Mouse (Mus musculus) MEL (cell line): Measurements from ENCODE around the gene Slc25a20.

Source experiments
- BHLHE40 ChIP-seq: IDR thresholded peaks from 2 replicates; pipeline ENCODE4 v1.6.1; 2012; ENCODE audit warnings: low read depth, mild to moderate bottlenecking, inconsistent platforms, low read length, improper control_type of control experiment, borderline replicate concordance
- CHD2 ChIP-seq: IDR thresholded peaks from 2 replicates; pipeline ENCODE4 v1.6.1; 2011; ENCODE audit warnings: low read length, improper control_type of control experiment
- CTCF ChIP-seq, 3 experiments: IDR thresholded peaks in 2 of 3; conservative IDR thresholded peaks in 1 of 3; 2 replicates each; pipeline ENCODE4 v1.5.1; 2011 to 2012; ENCODE audit warnings: low read length in 3 of 3, low read depth in 2 of 3, mild to moderate bottlenecking in 2 of 3, improper control_type of control experiment in 1 of 3, inconsistent platforms in 1 of 3, mixed read lengths in 1 of 3, moderate library complexity in 1 of 3; ENCODE audit not compliant: control insufficient read depth in 1 of 3, insufficient read depth in 1 of 3, poor library complexity in 1 of 3, severe bottlenecking in 1 of 3
- E2F4 ChIP-seq: IDR thresholded peaks from 2 replicates; pipeline ENCODE4 v1.6.1; 2011; ENCODE audit warnings: low read depth, low read length, improper control_type of control experiment, borderline replicate concordance
- ETS1 ChIP-seq: IDR thresholded peaks from 2 replicates; pipeline ENCODE4 v1.6.1; 2012; ENCODE audit warnings: low read depth, mild to moderate bottlenecking, inconsistent platforms, low read length, improper control_type of control experiment, moderate library complexity
- MAX ChIP-seq: IDR thresholded peaks from 2 replicates; pipeline ENCODE4 v1.6.1; 2011; ENCODE audit warnings: low read length, improper control_type of control experiment
- POLR2A ChIP-seq, 2 experiments: IDR thresholded peaks; 2 replicates each; pipeline ENCODE4 v1.6.1; 2011 to 2012; ENCODE audit warnings: low read length in 2 of 2, mild to moderate bottlenecking in 2 of 2, control low read depth in 1 of 2, improper control_type of control experiment in 1 of 2, low read depth in 1 of 2, moderate library complexity in 1 of 2; ENCODE audit not compliant: control insufficient read depth in 1 of 2, insufficient read depth in 1 of 2, poor library complexity in 1 of 2
- POLR2AphosphoS5 ChIP-seq: IDR thresholded peaks from 2 replicates; pipeline ENCODE4 v1.6.1; 2012; ENCODE audit warnings: low read depth, borderline replicate concordance, mild to moderate bottlenecking, inconsistent platforms, low read length, moderate library complexity, mixed read lengths
- RCOR1 ChIP-seq: IDR thresholded peaks from 2 replicates; pipeline ENCODE4 v1.6.1; 2012; ENCODE audit warnings: low read depth, mild to moderate bottlenecking, inconsistent platforms, low read length, improper control_type of control experiment
- SIN3A ChIP-seq: IDR thresholded peaks from 2 replicates; pipeline ENCODE4 v1.6.1; 2012; ENCODE audit warnings: low read length, improper control_type of control experiment, inconsistent platforms
- TAL1 ChIP-seq: IDR thresholded peaks from 2 replicates; pipeline ENCODE4 v1.6.1; 2012; ENCODE audit warnings: mild to moderate bottlenecking, inconsistent platforms, low read length, moderate library complexity, mixed read lengths
- USF1 ChIP-seq: IDR thresholded peaks from 2 replicates; pipeline ENCODE4 v1.6.1; 2014; ENCODE audit warnings: low read depth, mild to moderate bottlenecking, inconsistent platforms, low read length, improper control_type of control experiment, moderate library complexity
- ZNF384 ChIP-seq: IDR thresholded peaks from 2 replicates; pipeline ENCODE4 v1.6.1; 2012; ENCODE audit warnings: low read depth, mild to moderate bottlenecking, inconsistent platforms, low read length, improper control_type of control experiment

- TF ChIP-seq SIN3A (0 out of 2 replicates have a peak, but pooled peaks have one; percentile 32), CTCF (IDR thresholded peaks at IDR 0.05 in 2 of 3, conservative IDR thresholded peaks at IDR 0.05 in 1 of 3; ENCODE audit: control insufficient read depth in 1 of 3, insufficient read depth in 1 of 3, low read depth in 2 of 3, low read length in 3 of 3, poor library complexity in 1 of 3, severe bottlenecking in 1 of 3) (no peak), E2F4 (no peak), POLR2A (IDR thresholded peaks at IDR 0.05; ENCODE audit: control insufficient read depth in 1 of 2, insufficient read depth in 1 of 2, low read depth in 1 of 2, low read length in 2 of 2, poor library complexity in 1 of 2) (no peak), USF1 (peak; percentile 62; the same call in 1 of the 2 replicates), ZNF384 (no peak), MAX (no peak), CHD2 (no peak), ETS1 (peak; percentile 23; the same call in 1 of the 2 replicates), RCOR1 (no peak), BHLHE40 (no peak), POLR2AphosphoS5 (no peak), TAL1 (no peak)
These were observed 33.7 kb upstream of the Slc25a20 start for GRCm38 (mm10) chr9:108628141-108628540.
